Mouse (Mus musculus) embryonic facial prominence, embryonic 14.5 days (tissue): ENCODE measurements around the gene Tnfrsf11a. TPM values are rescaled to one million over a fixed set of nuclear protein-coding genes. Genes with fewer than 3 reads are reported as not detected.
A peak's percentile ranks its signal among the peaks of the same experiment; 100 is the strongest.

Source experiments
- ATAC-seq: fragments of 200-750 bp; cut with Nextera tagmentation; 2 replicates; pipeline ENCODE4 v1.8.0; 2017; ENCODE audit warnings: low read depth, moderate number of reproducible peaks, moderate TSS enrichment
- DNase-seq: peaks from one replicate; pipeline ENCODE4 v3.0.0-alpha.2; 2015; ENCODE audit warnings: low spot score
- H3K27ac ChIP-seq: fragments of 300-500 bp; sonication (generic); replicated peaks from 2 replicates; pipeline ENCODE4 v1.5.1; 2014; ENCODE audit warnings: low read depth, mild to moderate bottlenecking, low read length, moderate library complexity
- H3K27me3 ChIP-seq: fragments of 300-500 bp; sonication (generic); replicated peaks from 2 replicates; pipeline ENCODE4 v1.6.1; 2014; ENCODE audit warnings: low read length; ENCODE audit not compliant: control insufficient read depth, insufficient read depth
- H3K36me3 ChIP-seq: fragments of 300-500 bp; sonication (generic); 2 replicates; pipeline ENCODE4 v1.6.1; 2014; ENCODE audit warnings: low read length, mixed read lengths; ENCODE audit not compliant: control insufficient read depth, insufficient read depth
- H3K4me1 ChIP-seq: fragments of 300-500 bp; sonication (generic); 2 replicates; pipeline ENCODE4 v1.6.1; 2014; ENCODE audit warnings: antibody characterized with exemption, low read length; ENCODE audit not compliant: control insufficient read depth, insufficient read depth
- H3K4me2 ChIP-seq: fragments of 300-500 bp; sonication (generic); 2 replicates; pipeline ENCODE4 v1.6.1; 2014; ENCODE audit warnings: low read depth, mild to moderate bottlenecking, low read length, moderate library complexity, mixed read lengths
- H3K4me3 ChIP-seq: fragments of 300-500 bp; sonication (generic); 2 replicates; pipeline ENCODE4 v1.5.1; 2014; ENCODE audit warnings: low read depth, mild to moderate bottlenecking, low read length
- H3K9ac ChIP-seq: fragments of 300-500 bp; sonication (generic); 2 replicates; pipeline ENCODE4 v1.6.1; 2014; ENCODE audit warnings: low read depth, mild to moderate bottlenecking, low read length, moderate library complexity, mixed read lengths
- H3K9me3 ChIP-seq: fragments of 300-500 bp; sonication (generic); 2 replicates; pipeline ENCODE4 v1.6.1; 2016; ENCODE audit warnings: low read length; ENCODE audit not compliant: control insufficient read depth
- WGBS: fragments of 180-500 bp; shearing (Covaris S2); extraction: QIAGEN DNeasy Blood & Tissue Kit; methylation state at CpG from one replicate; pipeline ENCODE4 v1.1.7; 2014; 5-methylcytosine and 5-hydroxymethylcytosine counted together
- polyA plus RNA-seq: library from polyadenylated mRNA; unstranded; fragments of >200 nt; fragmentation: Nextera tagmentation; extraction: Ambion mirVana; gene quantifications from 2 replicates; pipeline ENCODE4 v1.2.1, GENCODE M21; 2014

Tnfrsf11a gene
- 1.7 and 1.8 TPM in 2 replicates for polyA plus RNA-seq

- no peak for DNase-seq
- WGBS: 7% methylated on average over 29 of the region's 77 CpGs
- ATAC-seq: peak; percentile 85
- Histone ChIP-seq H3K9me3 (no peaks in the 10 kb centered on the region), H3K4me2 (peak within 1 kb of the TSS; percentile 94), H3K9ac (peak within 1 kb of the TSS; percentile 57), H3K27ac (no peak within 1 kb of the TSS), H3K27me3 (peaks cover 36% of the 10 kb centered on the region), H3K4me1 (no peaks in the 10 kb centered on the region), H3K36me3 (no peaks in the 10 kb centered on the region), H3K4me3 (peak within 1 kb of the TSS; percentile 57)
Observed at GRCm38 (mm10) chr1:105780457-105781364, at the start of gene Tnfrsf11a. Gene Tnfrsf11a, plus strand, starts transcription at chr1:105780718.

- Histone ChIP-seq H3K9ac (no peak overlapping the region), H3K4me2 (no peak overlapping the region), H3K27me3 (no peaks in the 10 kb centered on the region), H3K4me3 (no peak overlapping the region), H3K36me3 (peaks cover 24% of the 10 kb centered on the region), H3K9me3 (no peaks in the 10 kb centered on the region), H3K4me1 (no peaks in the 10 kb centered on the region), H3K27ac (no peak overlapping the region)
- DNase-seq: no peak
- ATAC-seq: no peak
- 70% methylated on average over 3 of the region's 3 CpGs for WGBS
Observed at GRCm38 (mm10) chr1:105735318-105735717, 45.2 kb upstream of the Tnfrsf11a start.

DNA sequence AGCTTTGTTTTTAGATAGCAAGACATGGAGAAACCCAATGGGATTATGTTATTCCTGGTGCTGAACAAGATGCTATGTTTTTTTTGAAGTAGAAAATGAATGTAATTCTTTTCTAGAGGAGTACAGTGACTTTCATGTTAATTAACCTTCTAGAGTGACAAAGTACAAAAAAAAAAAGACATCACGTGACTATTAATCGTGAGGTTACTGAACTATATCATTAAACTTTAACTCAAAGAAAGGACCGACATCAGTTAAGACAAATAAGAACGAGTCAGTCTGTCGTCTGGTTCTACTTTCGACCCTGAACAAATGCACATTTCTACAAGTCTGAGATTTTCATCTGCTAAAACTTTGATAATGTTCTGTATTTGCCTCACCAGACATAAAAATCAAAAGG lies 42.2 kb upstream of the Tnfrsf11a start:
- ATAC-seq: no peak
- 74% methylated on average over 6 of the region's 6 CpGs for WGBS
- Histone ChIP-seq H3K4me3 (no peak overlapping the region), H3K36me3 (peaks cover 39% of the 10 kb centered on the region), H3K27me3 (no peaks in the 10 kb centered on the region), H3K4me1 (no peaks in the 10 kb centered on the region), H3K9ac (no peak overlapping the region), H3K27ac (no peak overlapping the region), H3K4me2 (no peak overlapping the region), H3K9me3 (no peaks in the 10 kb centered on the region)
- DNase-seq: no peak

DNA sequence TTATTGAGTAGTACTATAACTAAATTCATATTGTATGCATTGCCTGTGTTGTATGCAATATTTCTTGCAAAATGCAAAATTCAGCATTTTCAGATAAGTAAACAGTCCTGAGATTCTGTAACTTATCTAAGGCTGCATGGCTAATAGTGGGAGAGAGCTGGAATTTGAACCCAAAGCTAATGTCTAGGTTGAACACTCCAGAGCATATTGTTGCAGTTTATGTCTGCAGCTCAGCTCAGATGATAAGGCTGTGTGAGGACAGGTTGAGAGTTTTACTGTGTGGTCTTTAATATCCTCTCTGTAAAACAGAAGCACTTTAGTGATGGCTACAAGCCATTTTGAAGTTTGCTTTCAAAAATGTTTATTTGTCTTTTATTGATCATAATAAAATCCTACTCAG lies 41.0 kb upstream of the Tnfrsf11a start:
- ATAC-seq (no peak), DNase-seq (no peak)
- Histone ChIP-seq H3K27ac (no peak overlapping the region), H3K4me1 (no peaks in the 10 kb centered on the region), H3K4me3 (no peak overlapping the region), H3K9ac (no peak overlapping the region), H3K4me2 (no peak overlapping the region), H3K36me3 (peaks cover 45% of the 10 kb centered on the region), H3K27me3 (no peaks in the 10 kb centered on the region), H3K9me3 (no peaks in the 10 kb centered on the region)

DNA sequence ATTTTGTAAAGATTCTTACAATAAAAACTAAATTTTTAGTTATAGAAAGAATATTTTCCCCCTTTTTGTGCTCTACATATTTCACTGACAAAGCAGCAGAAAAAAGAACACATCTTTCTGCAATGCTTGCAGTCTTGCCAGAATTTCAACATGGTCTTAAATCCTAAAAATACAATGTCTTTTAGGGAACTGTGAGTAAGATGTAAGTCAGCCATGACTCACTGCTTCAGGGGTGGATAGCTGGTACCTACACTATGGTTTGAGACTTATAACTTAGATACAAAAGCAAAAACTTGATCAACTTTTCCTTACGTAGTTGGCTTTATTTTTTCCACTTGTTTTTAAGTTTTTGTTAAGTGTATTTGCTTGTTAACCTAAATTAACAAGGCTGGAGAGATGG lies 38.0 kb upstream of the Tnfrsf11a start:
- H3K27me3 ChIP-seq: no peaks in the 10 kb centered on the region
- no peak overlapping the region for H3K9ac ChIP-seq
- H3K4me3 ChIP-seq: no peak overlapping the region
- H3K36me3 ChIP-seq: peaks cover 64% of the 10 kb centered on the region
- ATAC-seq (no peak), DNase-seq (no peak)
- H3K27ac ChIP-seq: no peak overlapping the region
- no peak overlapping the region for H3K4me2 ChIP-seq
- no peaks in the 10 kb centered on the region for H3K9me3 ChIP-seq
- H3K4me1 ChIP-seq: no peaks in the 10 kb centered on the region
- 87% methylated on average over 1 of the region's 1 CpGs for WGBS

GRCm38 (mm10) chr1:105746444-105746843 lies 34.1 kb upstream of the Tnfrsf11a start:
- Histone ChIP-seq H3K27ac (no peak overlapping the region), H3K4me1 (no peaks in the 10 kb centered on the region), H3K9ac (no peak overlapping the region), H3K27me3 (no peaks in the 10 kb centered on the region), H3K9me3 (no peaks in the 10 kb centered on the region), H3K4me2 (no peak overlapping the region), H3K4me3 (no peak overlapping the region), H3K36me3 (peaks cover 77% of the 10 kb centered on the region)
- WGBS: 96% methylated on average over 1 of the region's 1 CpGs
- DNase-seq: no peak
- no peak for ATAC-seq

DNA sequence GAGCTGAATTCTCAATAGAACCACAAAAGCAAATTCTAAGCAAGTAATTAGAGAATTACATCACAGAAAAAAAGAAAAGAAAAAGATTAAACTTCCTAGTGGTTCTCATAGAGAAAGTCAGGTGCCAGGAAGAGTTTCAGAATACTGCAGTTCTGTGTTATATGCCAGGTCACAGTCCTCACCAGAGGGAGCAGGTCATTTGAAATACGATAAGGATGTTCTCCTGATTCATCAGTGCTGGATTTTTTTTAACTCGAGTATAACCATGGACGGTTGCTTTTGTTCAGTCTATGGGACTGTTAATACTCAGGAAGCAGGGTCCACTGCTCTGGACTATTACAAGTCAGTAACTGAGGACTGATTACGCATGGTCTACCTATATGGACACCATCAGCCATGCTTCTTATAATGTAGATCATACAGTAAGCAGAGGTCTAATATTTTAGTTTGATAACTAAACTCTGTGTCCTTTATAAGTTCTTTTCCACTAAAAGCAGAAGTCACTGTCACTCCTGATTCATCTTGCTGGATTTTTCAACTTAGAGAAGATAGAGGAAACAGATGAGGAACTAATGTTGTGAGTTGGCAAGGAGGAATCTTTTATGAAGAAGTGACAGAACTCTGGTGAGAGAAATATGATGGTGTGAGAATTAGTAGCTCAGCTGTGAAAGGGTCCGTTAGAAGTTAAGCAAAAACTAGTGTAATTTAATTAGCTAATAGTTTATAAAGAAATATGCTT lies 33.5 kb upstream of the Tnfrsf11a start:
- H3K27me3 ChIP-seq: no peaks in the 10 kb centered on the region
- no peak overlapping the region for H3K4me3 ChIP-seq
- H3K9ac ChIP-seq: no peak overlapping the region
- no peak overlapping the region for H3K4me2 ChIP-seq
- DNase-seq (no peak), ATAC-seq (no peak)
- H3K4me1 ChIP-seq: no peaks in the 10 kb centered on the region
- H3K36me3 ChIP-seq: peaks cover 74% of the 10 kb centered on the region
- no peak overlapping the region for H3K27ac ChIP-seq
- 88% methylated on average over 5 of the region's 5 CpGs for whole genome bisulfite sequencing
- H3K9me3 ChIP-seq: no peaks in the 10 kb centered on the region

DNA sequence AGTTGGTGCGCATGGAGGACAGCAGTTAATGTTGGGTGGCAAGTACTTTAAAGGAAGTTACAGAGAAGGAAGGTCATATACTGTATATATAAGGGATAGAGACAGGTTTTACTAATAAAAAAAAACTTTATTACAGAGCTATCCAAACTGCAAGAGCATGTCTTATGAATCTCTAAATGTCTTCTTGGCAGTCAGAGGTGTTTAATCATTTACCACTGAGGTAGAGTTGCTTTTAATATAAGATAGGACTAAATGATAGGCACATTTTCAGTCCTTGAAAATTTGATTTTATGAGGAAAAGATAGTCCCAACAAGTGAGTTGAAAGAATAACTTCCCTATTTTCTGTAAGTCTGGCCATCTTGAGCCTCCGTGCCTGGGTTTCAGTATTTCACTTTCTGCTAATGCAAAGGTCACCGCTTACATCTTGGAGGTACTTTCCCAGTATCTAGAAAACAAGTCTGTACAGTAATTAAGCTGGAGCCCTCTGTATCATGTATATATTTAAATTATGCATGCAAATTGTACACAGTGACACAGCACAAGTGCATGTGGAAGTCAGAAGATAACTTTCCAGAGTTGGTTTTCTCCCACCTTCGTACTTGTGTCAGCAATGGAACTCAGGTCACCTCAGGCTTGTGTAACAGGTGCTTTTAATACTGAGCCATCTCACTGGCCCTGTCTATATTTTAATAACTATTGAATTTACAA lies 32.3 kb upstream of the Tnfrsf11a start:
- Histone ChIP-seq H3K4me2 (no peak overlapping the region), H3K4me1 (no peaks in the 10 kb centered on the region), H3K9me3 (no peaks in the 10 kb centered on the region), H3K36me3 (peaks cover 78% of the 10 kb centered on the region), H3K27me3 (no peaks in the 10 kb centered on the region), H3K4me3 (no peak overlapping the region), H3K9ac (no peak overlapping the region), H3K27ac (no peak overlapping the region)
- WGBS: 94% methylated on average over 4 of the region's 4 CpGs
- ATAC-seq: no peak
- DNase-seq: no peak
